Mouse (Mus musculus) urinary bladder, postnatal 4 days (tissue): ENCODE measurements around the gene Acot8.

ENCODE experiments used
- DNase-seq, 2 experiments: peaks; one replicate each; pipeline ENCODE4 v3.0.0; 2021 to 2022; ENCODE audit warnings: low spot score in 2 of 2

Acot8 gene

DNA sequence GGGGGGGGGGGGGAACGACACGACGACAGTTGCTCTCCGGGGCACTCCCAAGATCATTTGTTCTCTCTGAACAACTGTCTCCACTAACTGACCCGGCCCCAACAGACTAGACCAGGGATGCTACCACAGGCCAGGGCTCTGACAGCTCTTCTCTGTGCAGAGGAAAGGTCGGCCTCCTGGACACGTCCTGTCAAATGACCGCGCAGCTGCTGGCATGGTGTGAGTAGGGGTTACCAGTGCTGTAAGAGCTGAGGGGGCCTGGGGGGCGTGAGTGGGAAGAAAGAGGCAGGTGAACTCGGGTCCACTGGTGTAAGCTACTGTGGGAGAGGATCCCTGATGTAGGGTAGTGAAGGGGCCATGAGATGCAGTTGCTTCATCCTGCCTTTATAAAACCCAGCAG, 46.8 kb downstream of the Acot8 start:
- no peak for DNase-seq

DNA sequence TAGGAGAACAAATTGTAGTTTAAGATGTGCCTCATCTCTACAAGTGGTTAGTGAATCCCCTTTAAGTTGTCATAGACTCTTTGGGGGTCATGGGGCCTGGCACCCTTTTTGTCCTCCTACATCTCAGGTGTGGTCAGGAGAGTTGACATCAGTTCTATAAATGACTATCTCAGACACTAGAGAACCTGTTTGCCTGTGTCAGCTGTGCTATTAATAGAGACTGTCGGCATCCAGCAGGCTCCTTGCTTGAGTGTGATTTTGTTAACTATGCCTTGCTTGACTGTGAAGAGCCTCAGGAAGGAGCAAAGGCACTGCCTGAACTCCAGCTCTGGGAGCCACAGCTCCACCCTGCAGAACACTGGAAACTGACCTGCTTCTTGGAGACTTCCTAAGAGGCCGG, 49.9 kb downstream of the Acot8 start:
- DNase-seq, result no peak

DNA sequence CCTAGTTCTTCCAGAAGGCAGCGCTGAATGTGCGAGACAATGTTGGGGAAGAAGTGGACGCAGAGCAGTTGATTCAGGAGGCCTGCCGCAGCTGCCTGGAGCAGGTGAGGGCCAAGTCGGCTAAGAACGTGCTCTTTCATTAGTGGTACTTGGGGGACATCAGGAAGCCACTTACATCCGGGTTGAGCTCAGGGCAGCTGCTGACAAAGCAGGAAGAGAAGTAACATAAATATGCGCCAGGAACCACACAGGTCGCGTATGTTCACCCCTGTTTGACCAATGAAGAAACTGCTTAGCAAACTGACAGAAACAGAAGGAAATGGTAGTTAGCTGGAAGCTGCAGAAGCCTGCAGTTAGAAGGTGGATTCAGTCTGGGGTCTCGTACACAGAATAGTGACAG, 50.6 kb downstream of the Acot8 start:
- no peak for DNase-seq

DNA sequence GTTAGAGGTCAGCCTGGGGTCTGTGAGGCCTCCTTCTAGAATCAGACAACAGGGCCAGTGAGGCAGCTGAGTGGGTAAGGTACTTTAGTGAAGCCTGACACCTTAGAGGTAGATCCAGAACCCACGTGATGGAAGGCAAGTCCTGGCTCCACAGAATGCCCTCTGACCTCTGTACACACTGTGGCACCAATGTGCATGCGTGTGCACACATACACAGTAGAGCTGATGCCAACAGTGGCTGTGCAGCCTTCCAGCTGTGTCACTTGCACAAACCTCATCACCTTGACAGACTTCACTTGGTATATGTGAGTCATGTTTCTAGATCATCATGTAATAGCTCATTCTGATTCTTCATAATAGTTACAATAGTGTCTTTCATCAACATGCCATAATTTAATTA, 52.2 kb downstream of the Acot8 start:
- no peak for DNase-seq

DNA sequence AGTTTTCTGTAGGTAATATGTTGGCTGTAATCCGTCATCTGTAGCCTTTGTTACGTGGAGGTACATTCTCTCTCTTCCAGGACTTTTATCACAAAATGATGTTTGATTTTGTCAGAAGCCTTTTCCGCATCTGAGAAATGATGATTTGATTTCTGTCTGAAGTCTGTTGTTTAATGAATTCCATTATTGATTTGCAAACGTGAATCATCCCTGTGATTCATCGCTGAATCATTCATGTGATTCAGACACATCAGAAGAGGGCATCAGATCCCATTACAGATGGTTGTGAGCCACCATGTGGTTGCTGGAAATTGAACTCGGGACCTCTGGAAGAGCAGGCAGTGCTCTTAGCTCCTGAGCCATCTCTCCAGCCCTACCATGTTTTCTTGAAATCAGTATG, 55.7 kb downstream of the Acot8 start:
- DNase-seq, result no peak

DNA sequence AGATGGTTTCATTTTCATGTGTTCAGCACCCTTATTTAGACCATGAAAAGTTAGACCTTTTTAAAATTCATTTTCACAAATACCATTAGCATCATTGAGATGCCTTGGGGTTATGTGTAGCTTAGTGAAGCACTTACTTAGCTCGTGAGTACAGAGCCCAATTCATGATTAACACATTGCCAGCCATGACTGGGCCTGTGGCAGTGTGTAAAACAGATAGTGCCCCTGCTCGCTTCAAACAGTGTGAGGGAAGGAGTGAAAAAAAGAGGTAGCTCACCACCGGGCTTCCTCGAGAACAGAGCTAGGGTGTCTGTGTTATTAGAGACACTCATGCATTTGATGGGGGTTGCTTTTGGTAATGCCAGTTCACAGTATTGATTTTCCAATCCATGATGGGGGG, 56.5 kb downstream of the Acot8 start:
- no peak for DNase-seq

DNA sequence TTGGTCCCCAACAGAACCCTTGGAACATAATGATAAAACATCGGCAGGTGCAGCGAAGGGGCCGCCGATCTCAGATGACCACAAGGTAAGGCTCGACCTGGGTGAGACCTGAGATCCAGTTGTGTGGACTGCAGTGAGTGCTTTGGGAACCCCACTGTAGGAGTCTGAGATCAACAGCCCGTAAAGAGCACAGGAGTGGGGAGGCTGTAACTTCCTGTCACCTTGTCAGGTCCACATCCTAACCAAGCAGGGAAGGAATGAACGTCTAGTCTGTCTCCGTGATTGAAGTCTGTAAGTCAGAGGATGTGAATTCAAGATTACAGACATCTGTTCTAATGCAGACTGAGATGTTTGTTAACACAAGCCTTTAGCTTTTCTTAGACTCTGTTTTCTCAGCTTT, 58.0 kb downstream of the Acot8 start:
- no peak for DNase-seq

DNA sequence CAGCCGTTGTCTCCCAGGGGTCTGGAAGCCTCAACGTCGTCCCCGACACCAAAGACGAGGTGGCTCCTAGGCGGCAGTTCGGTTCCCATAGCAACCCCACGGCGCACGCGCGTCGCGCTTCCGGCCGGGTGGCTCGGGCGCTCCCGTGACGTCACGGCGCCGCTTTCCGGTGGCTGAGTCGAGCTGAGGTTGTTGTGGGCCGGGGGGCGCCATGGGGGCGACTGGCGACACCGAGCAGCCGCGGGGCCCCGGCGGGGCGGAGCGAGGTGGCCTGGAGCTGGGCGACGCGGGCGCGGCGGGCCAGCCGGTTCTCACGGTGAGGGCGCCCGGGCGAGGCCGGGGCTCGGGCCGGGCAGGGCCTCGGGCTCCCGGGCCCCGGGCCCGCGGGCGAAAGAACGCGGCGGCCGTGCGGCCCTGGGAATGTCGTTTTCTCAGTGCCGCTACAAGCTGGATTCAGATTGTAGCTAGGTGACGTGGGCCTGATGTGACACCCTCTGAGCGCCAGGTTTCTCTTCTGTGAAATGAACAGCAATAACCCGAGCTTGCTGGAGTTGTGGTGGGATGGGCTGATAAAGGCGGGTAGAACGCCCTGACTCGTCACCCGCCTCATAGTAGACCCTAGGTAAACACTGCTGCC, 58.7 kb downstream of the Acot8 start, which contains the start of the genes Wfdc3 and Dnttip1:
Wfdc3 (minus strand) TSS at position 89 of the 637 bp plus-strand sequence.
Dnttip1 (plus strand) TSS at position 141 of the 637 bp plus-strand sequence.
- peak; percentile 89 to 94 for DNase-seq

DNA sequence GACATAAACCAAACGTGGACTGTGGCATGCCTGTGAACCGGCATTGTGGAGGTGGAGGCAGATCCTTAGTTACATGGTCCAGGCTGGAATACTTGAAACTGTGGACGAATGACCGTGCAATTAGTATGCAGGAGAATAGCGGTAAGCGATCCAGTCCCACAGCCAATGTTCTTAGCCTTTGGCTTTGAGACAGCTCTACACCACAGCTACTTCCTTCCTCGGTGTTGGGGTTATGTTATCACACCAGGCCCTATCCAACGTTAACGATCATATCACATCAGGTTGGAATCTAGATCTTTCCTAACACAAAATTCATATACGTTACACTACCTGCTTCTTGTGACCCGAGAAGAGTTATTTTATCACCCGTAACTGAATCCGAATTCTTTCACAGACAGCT, 59.7 kb downstream of the Acot8 start:
- no peak for DNase-seq
